Mouse (Mus musculus): ENCODE measurements at regions not wholly inside any gene's neighbourhood (a gene's known extent, or its start where the extent isn't known, plus 50 kb on each side); places are given as distances from the start of the nearest gene placed in this dataset.

GRCm38 (mm10) chr11:24789120-24789519, 711.3 kb downstream of the Bcl11a start:
- DNase-seq (ENCODE audit: low spot score in 2 of 2), result no peak

- DNase-seq (ENCODE audit: low spot score in 2 of 2), result no peak
Observed at GRCm38 (mm10) chr11:24795510-24796211, 717.8 kb downstream of the Bcl11a start.

GRCm38 (mm10) chr11:24804623-24805023, 726.8 kb downstream of the Bcl11a start:
- DNase-seq (ENCODE audit: low spot score in 2 of 2), result no peak

- DNase-seq (ENCODE audit: low spot score in 2 of 2), result no peak
Observed at GRCm38 (mm10) chr11:24829578-24830401, 751.9 kb downstream of the Bcl11a start.

GRCm38 (mm10) chr11:24830484-24830883, 752.6 kb downstream of the Bcl11a start:
- no peak for DNase-seq (ENCODE audit: low spot score in 2 of 2)

- no peak for DNase-seq (ENCODE audit: low spot score in 2 of 2)
Observed at GRCm38 (mm10) chr11:24843839-24844738, 766.2 kb downstream of the Bcl11a start.

GRCm38 (mm10) chr11:24856991-24857390, 779.1 kb downstream of the Bcl11a start:
- DNase-seq (ENCODE audit: low spot score in 2 of 2), result no peak

GRCm38 (mm10) chr11:24864637-24865036, 786.8 kb downstream of the Bcl11a start:
- no peak for DNase-seq (ENCODE audit: low spot score in 2 of 2)

GRCm38 (mm10) chr11:24865067-24865796, 787.4 kb downstream of the Bcl11a start:
- DNase-seq (ENCODE audit: low spot score in 2 of 2), result no peak
